Mouse (Mus musculus) lung, postnatal 0 days (tissue): ENCODE results near the gene Itpkc.

ENCODE experiments used
- CTCF ChIP-seq: IDR thresholded peaks from 2 replicates; pipeline ENCODE4 v1.5.1; 2016; ENCODE audit warnings: antibody characterized with exemption, mild to moderate bottlenecking
- EP300 ChIP-seq: IDR thresholded peaks from 2 replicates; pipeline ENCODE4 v1.6.1; 2016; ENCODE audit warnings: antibody characterized with exemption, mild to moderate bottlenecking, control low read depth

DNA sequence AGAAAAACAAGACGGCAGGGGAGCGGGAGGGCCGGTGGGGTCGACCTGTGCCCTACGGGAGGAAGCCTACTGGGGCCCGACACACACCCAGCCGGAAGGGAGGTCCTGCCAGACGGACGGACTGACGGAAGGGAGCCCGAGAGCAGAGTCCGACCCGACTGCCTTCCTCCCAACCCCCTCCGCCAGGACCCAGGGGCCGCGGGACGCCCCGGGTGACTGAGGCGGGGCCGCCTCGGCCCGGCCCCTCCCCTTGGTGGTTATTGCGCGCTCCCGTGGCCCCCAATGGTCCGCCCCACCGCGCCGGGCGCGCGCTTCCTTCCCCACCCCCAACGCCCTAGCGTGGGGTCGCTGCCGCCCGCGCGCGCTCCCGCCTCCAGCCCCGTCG, 62.2 kb downstream of the Itpkc start:
- TF ChIP-seq CTCF (no peak), EP300 (no peak)
